Mouse (Mus musculus) limb, embryonic 14.5 days (tissue): ENCODE measurements around the gene Rpgrip1l. TPM values are rescaled to one million over a fixed set of nuclear protein-coding genes. Genes with fewer than 3 reads are reported as not detected.

Source experiments
- ATAC-seq: fragments of 200-750 bp; cut with Nextera tagmentation; 2 replicates; pipeline ENCODE4 v1.8.0; 2017; ENCODE audit warnings: low read depth, moderate number of reproducible peaks, moderate TSS enrichment; ENCODE audit not compliant: low FRiP score
- DNase-seq: peaks from one replicate; pipeline ENCODE4 v3.0.0-alpha.2; 2015; ENCODE audit warnings: low spot score
- H3K27ac ChIP-seq: fragments of 300-500 bp; sonication (generic); replicated peaks from 2 replicates; pipeline ENCODE4 v1.5.1; 2014; ENCODE audit warnings: low read depth, mild to moderate bottlenecking, low read length, moderate library complexity, mixed read lengths
- H3K27me3 ChIP-seq: fragments of 300-500 bp; sonication (generic); 2 replicates; pipeline ENCODE4 v1.6.1; 2014; ENCODE audit warnings: low read length, mixed read lengths; ENCODE audit not compliant: control insufficient read depth, insufficient read depth
- H3K36me3 ChIP-seq: fragments of 300-500 bp; sonication (generic); 2 replicates; pipeline ENCODE4 v1.6.1; 2014; ENCODE audit warnings: mild to moderate bottlenecking, low read length, moderate library complexity, mixed read lengths; ENCODE audit not compliant: control insufficient read depth, insufficient read depth
- H3K4me1 ChIP-seq: fragments of 300-500 bp; sonication (generic); 2 replicates; pipeline ENCODE4 v1.6.1; 2014; ENCODE audit warnings: antibody characterized with exemption, low read length, mixed read lengths; ENCODE audit not compliant: control insufficient read depth, insufficient read depth
- H3K4me2 ChIP-seq: fragments of 300-500 bp; sonication (generic); replicated peaks from 2 replicates; pipeline ENCODE4 v1.6.1; 2014; ENCODE audit warnings: low read depth, mild to moderate bottlenecking, low read length, moderate library complexity; ENCODE audit not compliant: severe bottlenecking
- H3K4me3 ChIP-seq: fragments of 300-500 bp; sonication (generic); replicated peaks from 2 replicates; pipeline ENCODE4 v1.5.1; 2014; ENCODE audit warnings: low read length
- H3K9ac ChIP-seq: fragments of 300-500 bp; sonication (generic); 2 replicates; pipeline ENCODE4 v1.6.1; 2014; ENCODE audit warnings: mild to moderate bottlenecking, low read depth, low read length, moderate library complexity; ENCODE audit not compliant: severe bottlenecking
- H3K9me3 ChIP-seq: fragments of 300-500 bp; sonication (generic); 2 replicates; pipeline ENCODE4 v1.6.1; 2016; ENCODE audit warnings: low read length; ENCODE audit not compliant: control insufficient read depth
- POLR2A ChIP-seq: fragments of 200-500 bp; IDR thresholded peaks from 2 replicates; pipeline ENCODE4 v1.8.0; 2012; ENCODE audit warnings: inconsistent platforms, mild to moderate bottlenecking, moderate library complexity, borderline replicate concordance; ENCODE audit not compliant: insufficient read depth, insufficient read length; ENCODE audit errors: extremely low read depth
- WGBS: fragments of 180-500 bp; shearing (Covaris S2); extraction: QIAGEN DNeasy Blood & Tissue Kit; methylation state at CpG from one replicate; pipeline ENCODE4 v1.1.7; 2014; 5-methylcytosine and 5-hydroxymethylcytosine counted together
- polyA plus RNA-seq, 2 experiments: library from polyadenylated mRNA; depleted of rRNA in 1 of 2; stranded (reverse) in 1 of 2; unstranded in 1 of 2; fragments of >200 nt; fragmentation: Nextera tagmentation in 1 of 2; extraction: Ambion mirVana in 1 of 2; gene quantifications; 2 replicates each; pipeline versions ENCODE4 v1.2.1 to v1.2.3; 2012 to 2014

Gene Rpgrip1l
- polyA plus RNA-seq, 2 experiments = 7.7 to 16.5 TPM

DNA sequence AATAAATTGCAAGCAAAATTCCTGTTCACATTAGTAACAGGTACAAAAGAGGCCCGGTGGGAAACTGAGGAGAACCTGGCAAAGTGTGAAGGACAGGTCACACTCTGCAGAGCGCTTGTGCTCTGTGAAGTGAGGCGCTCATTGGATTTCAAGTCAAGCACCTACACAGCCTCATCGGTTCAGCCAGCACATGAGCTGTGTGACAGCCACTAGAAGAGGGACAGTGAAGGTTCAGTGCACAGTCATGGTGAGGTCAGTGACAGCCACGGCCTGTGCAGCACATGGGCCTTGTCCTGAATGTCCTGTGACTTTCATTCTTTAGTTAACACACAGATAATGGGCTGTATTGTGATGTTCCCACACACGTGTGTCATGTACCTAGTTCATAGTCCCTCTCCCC lies 107.2 kb downstream of the Rpgrip1l start:
- ATAC-seq (no peak), DNase-seq (no peak)
- no peaks in the 10 kb centered on the region for H3K9me3 ChIP-seq
- H3K4me1 ChIP-seq = no peaks in the 10 kb centered on the region
- TF ChIP-seq POLR2A = no peak
- H3K9ac ChIP-seq = no peak overlapping the region
- H3K36me3 ChIP-seq = no peaks in the 10 kb centered on the region
- WGBS = 86% methylated on average over 6 of the region's 6 CpGs
- no peak overlapping the region for H3K4me2 ChIP-seq
- no peak overlapping the region for H3K27ac ChIP-seq
- no peaks in the 10 kb centered on the region for H3K27me3 ChIP-seq
- H3K4me3 ChIP-seq = no peak overlapping the region

GRCm38 (mm10) chr8:91201184-91201583 lies 111.9 kb downstream of the Rpgrip1l start:
- Histone ChIP-seq H3K27me3 (no peaks in the 10 kb centered on the region), H3K27ac (no peak overlapping the region), H3K9ac (no peak overlapping the region), H3K4me2 (no peak overlapping the region), H3K36me3 (no peaks in the 10 kb centered on the region), H3K9me3 (no peaks in the 10 kb centered on the region), H3K4me3 (no peak overlapping the region), H3K4me1 (peaks cover 9% of the 10 kb centered on the region)
- 66% methylated on average over 2 of the region's 2 CpGs for WGBS
- ATAC-seq (no peak), DNase-seq (no peak)
- no peak for TF ChIP-seq POLR2A

- Histone ChIP-seq H3K9me3 (no peaks in the 10 kb centered on the region), H3K4me3 (no peak within 1 kb of the TSS), H3K36me3 (no peaks in the 10 kb centered on the region), H3K27ac (no peak within 1 kb of the TSS), H3K4me1 (peaks cover 9% of the 10 kb centered on the region), H3K27me3 (no peaks in the 10 kb centered on the region), H3K9ac (no peak within 1 kb of the TSS), H3K4me2 (no peak within 1 kb of the TSS)
- no peak for ATAC-seq
- no peak for TF ChIP-seq POLR2A
- WGBS = 92% methylated on average over 7 of the region's 7 CpGs
- DNase-seq = no peak
Measured at GRCm38 (mm10) chr8:91199876-91200275, 113.2 kb downstream of the Rpgrip1l start, which contains the start of gene Aktip. Gene Aktip (minus strand): TSS chr8:91199976.

- DNase-seq (peak; percentile 58), ATAC-seq (no peak)
- no peak for TF ChIP-seq POLR2A
- Histone ChIP-seq H3K9me3 (no peaks in the 10 kb centered on the region), H3K27me3 (0 out of 2 replicates have a peak, but pooled peaks cover 4% of the 10 kb centered on the region), H3K4me2 (no peak overlapping the region), H3K27ac (no peak overlapping the region), H3K36me3 (no peaks in the 10 kb centered on the region), H3K4me1 (peaks cover 9% of the 10 kb centered on the region), H3K9ac (no peak overlapping the region), H3K4me3 (no peak overlapping the region)
- 30% methylated on average over 3 of the region's 3 CpGs for WGBS
Measured at GRCm38 (mm10) chr8:91198036-91198435, 115.0 kb downstream of the Rpgrip1l start.

DNA sequence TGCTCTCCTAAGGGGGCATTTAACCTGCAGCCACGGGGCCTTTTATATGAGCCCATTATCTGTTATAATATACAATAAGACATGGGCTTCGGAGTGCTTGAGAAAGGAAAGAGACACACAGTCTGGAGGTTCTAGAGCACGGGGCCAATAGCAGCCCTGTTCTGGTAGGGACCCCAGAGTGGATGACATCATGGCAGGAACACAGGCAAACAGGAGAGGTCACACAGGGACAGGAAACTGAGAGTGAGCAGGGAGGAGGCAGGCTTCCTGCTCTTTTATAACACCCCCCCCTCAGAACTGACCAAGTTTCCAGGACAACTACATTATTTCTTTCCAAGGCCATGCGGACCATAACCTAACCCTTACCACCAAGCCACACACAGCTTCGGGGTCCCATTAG lies 115.8 kb downstream of the Rpgrip1l start:
- H3K4me2 ChIP-seq = no peak overlapping the region
- no peaks in the 10 kb centered on the region for H3K9me3 ChIP-seq
- H3K9ac ChIP-seq = no peak overlapping the region
- peaks cover 9% of the 10 kb centered on the region for H3K4me1 ChIP-seq
- 74% methylated on average over 5 of the region's 5 CpGs for WGBS
- DNase-seq (no peak), ATAC-seq (no peak)
- H3K36me3 ChIP-seq = no peaks in the 10 kb centered on the region
- H3K27ac ChIP-seq = no peak overlapping the region
- no peak overlapping the region for H3K4me3 ChIP-seq
- H3K27me3 ChIP-seq = 0 out of 2 replicates have a peak, but pooled peaks cover 4% of the 10 kb centered on the region
- TF ChIP-seq POLR2A = no peak

GRCm38 (mm10) chr8:91196661-91197060 lies 116.4 kb downstream of the Rpgrip1l start:
- ATAC-seq = no peak

More at GRCm38 (mm10) chr8:91196661-91197060, 116.4 kb downstream of the Rpgrip1l start:
- peaks cover 9% of the 10 kb centered on the region for H3K4me1 ChIP-seq
- no peak overlapping the region for H3K27ac ChIP-seq
- H3K36me3 ChIP-seq = no peaks in the 10 kb centered on the region
- no peak overlapping the region for H3K4me3 ChIP-seq
- 79% methylated on average over 12 of the region's 12 CpGs for WGBS
- TF ChIP-seq POLR2A = no peak
- no peak for DNase-seq
- no peak overlapping the region for H3K9ac ChIP-seq
- H3K27me3 ChIP-seq = 0 out of 2 replicates have a peak, but pooled peaks cover 4% of the 10 kb centered on the region
- H3K4me2 ChIP-seq = no peak overlapping the region
- no peaks in the 10 kb centered on the region for H3K9me3 ChIP-seq
